Mouse (Mus musculus) CD8-positive naive resting alpha-beta T cell, adult 2 months (primary cell): ENCODE measurements around the gene Tbx20.

Source experiments
- DNase-seq, 2 experiments: peaks; one replicate each; pipeline ENCODE4 v3.0.0; 2022; ENCODE audit warnings: low read depth in 2 of 2, low spot score in 2 of 2

Gene Tbx20

GRCm38 (mm10) chr9:24769611-24770010 lies 4.5 kb downstream of the Tbx20 start:
- no peak for DNase-seq

- no peak for DNase-seq
Observed at GRCm38 (mm10) chr9:24767056-24767455, 7.0 kb downstream of the Tbx20 start.

- DNase-seq = no peak
Observed at GRCm38 (mm10) chr9:24765572-24765971, 8.5 kb downstream of the Tbx20 start.

DNA sequence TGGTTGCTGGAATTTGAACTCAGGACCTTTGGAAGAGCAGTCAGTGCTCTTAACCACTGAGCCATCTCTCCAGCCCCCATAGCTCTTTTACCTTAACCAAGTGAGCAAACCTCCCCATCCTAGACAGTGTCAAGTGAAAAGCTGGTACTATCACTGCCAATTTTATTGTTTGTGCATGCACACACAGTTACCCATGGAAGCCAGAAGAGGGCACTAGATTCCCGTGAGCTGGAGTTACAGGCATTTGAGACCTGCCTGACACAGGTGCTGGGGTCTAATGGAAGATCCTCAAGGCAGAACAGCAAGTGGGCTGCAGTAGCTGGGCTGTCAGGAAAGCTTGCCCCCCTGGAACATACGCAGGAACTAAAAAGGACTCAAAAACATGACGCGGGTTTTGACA lies 13.6 kb downstream of the Tbx20 start:
- no peak for DNase-seq

DNA sequence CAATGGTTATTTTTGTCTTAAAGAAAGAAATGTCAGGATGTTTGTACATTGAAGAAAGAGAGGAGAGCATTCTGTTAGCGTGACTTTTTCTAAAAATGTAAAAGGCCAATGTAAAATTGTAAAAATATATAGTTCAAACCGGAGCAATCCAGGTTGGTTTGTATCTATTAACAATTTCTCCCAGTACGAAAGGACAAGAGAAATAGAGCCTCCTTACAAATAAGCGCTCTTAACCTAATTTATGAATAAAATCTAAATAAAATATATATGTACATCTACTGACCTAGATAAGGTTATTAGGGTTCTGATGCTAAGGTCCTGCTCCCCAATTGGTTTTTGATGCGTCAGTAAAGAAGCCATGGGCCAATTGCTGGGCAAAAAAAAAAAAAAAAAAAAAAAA lies 29.1 kb downstream of the Tbx20 start:
- no peak for DNase-seq

- no peak for DNase-seq
Observed at GRCm38 (mm10) chr9:24701246-24701645, 72.9 kb downstream of the Tbx20 start.

DNA sequence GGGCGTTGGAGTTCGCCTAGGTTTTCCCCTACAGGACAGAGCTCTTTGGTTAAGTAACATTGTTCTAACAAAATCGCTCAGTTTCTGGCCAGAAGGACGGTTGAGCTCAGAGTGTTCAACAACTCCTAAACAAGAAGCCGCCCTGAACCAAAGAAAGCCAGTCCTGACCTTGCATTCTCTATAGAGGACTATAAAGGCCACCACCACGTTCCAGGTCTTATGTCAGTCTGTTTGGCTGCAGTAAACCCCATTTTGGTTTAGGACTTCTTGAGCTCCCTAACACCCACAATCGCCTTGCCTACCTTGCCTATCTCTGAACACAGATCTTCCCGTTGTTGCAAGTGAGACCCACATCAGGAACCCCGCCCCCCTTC lies 77.7 kb downstream of the Tbx20 start:
- no peak for DNase-seq

- DNase-seq = no peak
Observed at GRCm38 (mm10) chr9:24695700-24696404, 78.3 kb downstream of the Tbx20 start, which contains the start of gene Dpy19l2. Gene Dpy19l2 (minus strand): TSS chr9:24696293.
